Mouse (Mus musculus) hindbrain, embryonic 12.5 days (tissue): ENCODE data around the gene Hoxa4. TPM values are rescaled to one million over a fixed set of nuclear protein-coding genes. Genes with fewer than 3 reads are reported as not detected.

Experiments used
- ATAC-seq: fragments of 200-750 bp; cut with Nextera tagmentation; 2 replicates; pipeline ENCODE4 v1.8.0; 2017; ENCODE audit warnings: moderate TSS enrichment; ENCODE audit not compliant: low FRiP score
- H3K27ac ChIP-seq: fragments of 300-500 bp; sonication (generic); 2 replicates; pipeline ENCODE4 v1.5.1; 2016; ENCODE audit warnings: mild to moderate bottlenecking
- H3K27me3 ChIP-seq: fragments of 300-500 bp; sonication (generic); 2 replicates; pipeline ENCODE4 v1.6.1; 2016; ENCODE audit warnings: mild to moderate bottlenecking
- H3K36me3 ChIP-seq: fragments of 300-500 bp; sonication (generic); 2 replicates; pipeline ENCODE4 v1.6.1; 2016; ENCODE audit warnings: mild to moderate bottlenecking
- H3K4me1 ChIP-seq: fragments of 300-500 bp; sonication (generic); 2 replicates; pipeline ENCODE4 v1.6.1; 2016
- H3K4me2 ChIP-seq: fragments of 300-500 bp; sonication (generic); replicated peaks from 2 replicates; pipeline ENCODE4 v1.6.1; 2016; ENCODE audit warnings: mild to moderate bottlenecking
- H3K4me3 ChIP-seq: fragments of 300-500 bp; sonication (generic); 2 replicates; pipeline ENCODE4 v1.5.1; 2016; ENCODE audit warnings: mild to moderate bottlenecking
- H3K9ac ChIP-seq: fragments of 300-500 bp; sonication (generic); 2 replicates; pipeline ENCODE4 v1.6.1; 2016; ENCODE audit warnings: mild to moderate bottlenecking, moderate library complexity
- H3K9me3 ChIP-seq: fragments of 300-500 bp; sonication (generic); replicated peaks from 2 replicates; pipeline ENCODE4 v1.6.1; 2016; ENCODE audit warnings: mild to moderate bottlenecking
- WGBS: fragments of 180-500 bp; shearing (Covaris S2); methylation state at CpG from one replicate; pipeline ENCODE4 v1.1.7; 2016; 5-methylcytosine and 5-hydroxymethylcytosine counted together
- polyA plus RNA-seq: library from polyadenylated mRNA; unstranded; fragments of >200 nt; fragmentation: Nextera tagmentation; extraction: Ambion mirVana; gene quantifications from 2 replicates; pipeline ENCODE4 v1.2.1, GENCODE M21; 2016

Hoxa4 gene
- polyA plus RNA-seq, 1 experiment from 2014 or later, result 6.9 TPM

DNA sequence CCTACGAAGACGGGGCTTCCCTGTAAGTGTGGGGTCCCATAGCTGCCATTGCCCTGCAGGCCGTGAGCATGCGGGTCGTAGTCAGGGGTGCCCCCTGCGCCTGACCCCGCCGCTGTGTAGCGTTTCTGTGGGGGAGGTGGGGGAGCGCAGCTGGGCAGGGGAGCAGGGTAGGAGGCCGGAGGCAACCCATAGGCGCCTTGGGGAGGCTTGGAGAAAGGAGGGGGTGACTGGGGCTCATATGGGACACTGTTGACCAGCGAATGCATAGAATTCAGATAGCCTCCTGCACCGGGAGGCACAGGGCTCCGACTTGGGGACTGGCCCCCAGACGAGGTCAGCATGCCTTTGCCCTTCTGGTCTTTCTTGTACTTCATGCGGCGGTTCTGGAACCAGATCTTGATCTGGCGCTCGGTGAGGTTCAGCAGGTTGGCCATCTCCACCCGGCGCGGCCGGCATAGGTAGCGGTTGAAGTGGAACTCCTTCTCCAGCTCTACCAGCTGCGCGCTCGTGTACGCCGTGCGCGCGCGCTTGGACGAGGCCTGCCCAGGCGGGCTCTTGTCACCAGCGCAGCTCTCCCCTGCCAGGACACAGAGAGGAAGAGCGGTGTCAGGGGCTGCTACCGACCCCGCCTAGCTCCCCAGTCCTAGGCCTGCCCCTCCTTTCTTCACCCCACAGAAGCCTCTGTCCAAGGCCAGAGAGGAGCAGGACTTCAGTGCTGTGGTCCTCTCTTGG lies 21.2 kb downstream of the Hoxa4 start:
- Histone ChIP-seq H3K9me3 (no peaks in the 10 kb centered on the region), H3K4me2 (peak overlapping the region; percentile 88), H3K4me3 (peak overlapping the region; percentile 66), H3K36me3 (no peaks in the 10 kb centered on the region), H3K27me3 (peaks cover 72% of the 10 kb centered on the region), H3K4me1 (peaks cover 27% of the 10 kb centered on the region), H3K27ac (peak overlapping the region; percentile 99), H3K9ac (peak overlapping the region; percentile 97)
- WGBS, result 1% methylated on average over 40 of the region's 40 CpGs
- ATAC-seq, result 0 out of 2 replicates have a peak, but pooled peaks have one; percentile 5

DNA sequence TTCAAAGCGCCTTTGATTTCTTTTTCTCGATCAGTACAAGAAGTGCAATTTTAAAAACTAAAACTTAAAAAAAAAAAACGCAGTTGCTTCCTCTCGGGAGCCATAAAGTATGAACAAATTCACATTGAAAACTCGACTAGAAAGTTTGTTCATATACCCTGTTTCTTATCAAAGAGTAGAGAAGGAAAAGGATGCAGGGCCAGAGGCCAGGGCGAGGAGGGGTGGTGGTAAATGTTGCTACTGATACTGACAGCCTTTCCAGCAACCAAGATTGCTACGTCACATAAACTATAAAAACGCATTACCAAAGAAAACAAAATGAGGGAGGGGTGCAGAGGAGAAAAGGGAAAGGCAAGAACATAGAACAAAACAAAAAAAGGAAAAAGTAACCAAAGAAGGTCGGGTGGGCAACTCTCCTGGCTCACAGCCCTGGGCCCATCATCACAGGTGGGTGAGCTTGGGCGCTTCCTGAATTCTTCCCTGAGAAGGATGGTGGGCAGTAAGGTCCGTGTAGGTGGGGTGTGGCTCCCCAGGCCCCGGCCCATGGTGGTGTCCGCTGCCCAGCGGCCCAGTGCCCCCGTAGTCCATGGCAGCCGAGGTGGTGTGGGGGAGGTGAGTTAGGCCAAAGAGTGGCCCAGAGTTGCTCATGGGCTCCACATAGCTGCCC lies 21.9 kb downstream of the Hoxa4 start:
- H3K27ac ChIP-seq, result peak overlapping the region; percentile 99
- no peak for ATAC-seq
- H3K4me2 ChIP-seq, result peak overlapping the region; percentile 88
- peaks cover 27% of the 10 kb centered on the region for H3K4me1 ChIP-seq
- no peaks in the 10 kb centered on the region for H3K36me3 ChIP-seq
- H3K4me3 ChIP-seq, result peak overlapping the region; percentile 66
- peaks cover 71% of the 10 kb centered on the region for H3K27me3 ChIP-seq
- peak overlapping the region; percentile 97 for H3K9ac ChIP-seq
- WGBS, result 6% methylated on average over 16 of the region's 16 CpGs
- no peaks in the 10 kb centered on the region for H3K9me3 ChIP-seq

DNA sequence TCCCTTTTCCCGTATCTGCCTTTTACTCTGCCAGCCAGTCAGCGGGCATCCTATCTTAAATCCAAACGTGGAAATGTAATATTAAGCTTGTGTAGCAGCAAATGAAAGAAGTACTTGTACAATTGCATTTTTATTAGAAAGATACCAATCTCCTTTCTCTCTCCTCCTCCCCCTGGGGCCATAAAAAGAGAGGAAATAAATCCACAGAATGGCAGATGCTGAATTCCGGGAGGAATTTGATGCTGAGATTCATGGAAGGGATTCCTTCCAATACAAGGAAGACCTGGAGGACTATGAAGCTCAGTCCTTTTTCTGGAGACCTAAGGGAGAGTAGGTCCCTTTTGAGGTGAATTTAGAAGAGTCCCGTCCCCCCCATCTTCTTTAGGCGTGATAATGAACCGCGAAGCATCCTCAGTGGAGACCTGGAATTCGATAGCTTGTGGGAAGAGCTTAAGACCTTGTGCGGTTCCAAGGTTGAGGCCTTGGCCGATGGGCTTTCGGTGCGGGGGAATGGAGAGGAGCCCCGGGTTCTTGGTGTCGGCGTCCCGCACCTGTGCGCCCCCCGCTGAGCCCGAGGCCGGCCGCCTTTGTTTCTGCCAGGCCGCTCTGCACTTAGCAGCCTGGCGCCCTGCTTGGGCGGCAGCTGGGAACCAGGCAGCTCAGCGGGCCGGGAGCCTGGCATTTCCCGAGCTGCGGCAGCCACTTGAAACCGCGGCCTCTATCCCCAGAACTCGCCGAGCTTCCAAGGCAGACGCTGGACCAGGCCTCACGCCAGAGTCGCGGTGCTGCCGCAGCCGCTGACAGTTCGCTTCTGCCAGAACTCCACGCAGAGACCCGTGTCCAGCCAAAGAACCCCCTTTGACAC lies 23.1 kb downstream of the Hoxa4 start:
- H3K9me3 ChIP-seq, result no peaks in the 10 kb centered on the region
- no peak for ATAC-seq
- H3K4me1 ChIP-seq, result peaks cover 27% of the 10 kb centered on the region
- H3K9ac ChIP-seq, result peak overlapping the region; percentile 97
- H3K4me3 ChIP-seq, result peak overlapping the region; percentile 66
- H3K27ac ChIP-seq, result peak overlapping the region; percentile 99
- H3K27me3 ChIP-seq, result peaks cover 72% of the 10 kb centered on the region
- peak overlapping the region; percentile 88 for H3K4me2 ChIP-seq
- whole genome bisulfite sequencing, result under 1% methylated on average over 41 of the region's 42 CpGs
- no peaks in the 10 kb centered on the region for H3K36me3 ChIP-seq

DNA sequence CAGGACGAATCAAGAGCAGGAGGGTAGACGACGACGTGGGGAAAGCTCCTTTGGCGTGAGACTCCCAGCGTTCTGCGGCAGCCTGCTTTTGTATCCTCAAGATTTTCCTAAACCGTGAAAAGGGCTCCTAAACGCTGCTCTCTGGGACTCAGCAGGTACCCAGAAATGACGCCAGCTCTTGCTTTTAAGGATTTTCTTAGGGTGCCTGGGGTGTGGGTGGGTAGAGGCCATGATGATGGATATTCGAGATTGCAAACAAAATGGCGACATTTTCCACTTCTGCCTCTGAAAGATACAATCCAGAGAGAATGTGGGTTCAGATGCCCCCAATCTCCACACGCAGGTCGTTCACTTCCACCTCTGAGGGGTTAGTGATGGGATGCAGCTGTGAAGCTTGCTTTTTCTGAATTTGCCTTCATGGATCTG lies 23.8 kb downstream of the Hoxa4 start:
- Histone ChIP-seq H3K4me3 (peak overlapping the region; percentile 66), H3K4me2 (peak overlapping the region; percentile 88), H3K27me3 (peaks cover 69% of the 10 kb centered on the region), H3K27ac (peak overlapping the region; percentile 99), H3K4me1 (peaks cover 27% of the 10 kb centered on the region), H3K9ac (peak overlapping the region; percentile 97), H3K9me3 (no peaks in the 10 kb centered on the region), H3K36me3 (no peaks in the 10 kb centered on the region)
- WGBS, result under 1% methylated on average over 14 of the region's 14 CpGs
- no peak for ATAC-seq

DNA sequence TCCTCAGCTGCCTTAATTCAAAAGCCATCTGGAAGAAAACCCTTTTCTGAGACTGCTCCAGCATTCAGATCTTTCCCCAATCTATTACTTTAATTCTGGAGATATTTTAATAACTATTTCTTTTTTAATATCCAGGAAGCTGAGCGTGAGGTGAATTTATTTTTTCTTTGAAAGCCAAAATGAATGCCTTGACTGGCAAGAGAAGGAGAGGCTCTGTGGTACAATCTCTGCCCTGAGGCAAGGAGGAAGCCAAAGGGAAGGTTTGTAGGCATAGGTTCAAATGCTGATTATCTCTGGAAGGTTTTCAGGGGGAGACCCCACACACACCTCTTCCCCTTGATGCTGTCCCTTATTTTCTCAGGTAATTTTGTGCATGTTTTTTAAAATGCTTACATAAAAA lies 24.4 kb downstream of the Hoxa4 start:
- ATAC-seq, result no peak
- peak overlapping the region; percentile 97 for H3K9ac ChIP-seq
- peaks cover 63% of the 10 kb centered on the region for H3K27me3 ChIP-seq
- peak overlapping the region; percentile 88 for H3K4me2 ChIP-seq
- 8% methylated on average over 1 of the region's 1 CpGs for WGBS
- no peaks in the 10 kb centered on the region for H3K36me3 ChIP-seq
- peak overlapping the region; percentile 99 for H3K27ac ChIP-seq
- H3K4me3 ChIP-seq, result peak overlapping the region; percentile 66
- H3K9me3 ChIP-seq, result no peaks in the 10 kb centered on the region
- H3K4me1 ChIP-seq, result peaks cover 23% of the 10 kb centered on the region

DNA sequence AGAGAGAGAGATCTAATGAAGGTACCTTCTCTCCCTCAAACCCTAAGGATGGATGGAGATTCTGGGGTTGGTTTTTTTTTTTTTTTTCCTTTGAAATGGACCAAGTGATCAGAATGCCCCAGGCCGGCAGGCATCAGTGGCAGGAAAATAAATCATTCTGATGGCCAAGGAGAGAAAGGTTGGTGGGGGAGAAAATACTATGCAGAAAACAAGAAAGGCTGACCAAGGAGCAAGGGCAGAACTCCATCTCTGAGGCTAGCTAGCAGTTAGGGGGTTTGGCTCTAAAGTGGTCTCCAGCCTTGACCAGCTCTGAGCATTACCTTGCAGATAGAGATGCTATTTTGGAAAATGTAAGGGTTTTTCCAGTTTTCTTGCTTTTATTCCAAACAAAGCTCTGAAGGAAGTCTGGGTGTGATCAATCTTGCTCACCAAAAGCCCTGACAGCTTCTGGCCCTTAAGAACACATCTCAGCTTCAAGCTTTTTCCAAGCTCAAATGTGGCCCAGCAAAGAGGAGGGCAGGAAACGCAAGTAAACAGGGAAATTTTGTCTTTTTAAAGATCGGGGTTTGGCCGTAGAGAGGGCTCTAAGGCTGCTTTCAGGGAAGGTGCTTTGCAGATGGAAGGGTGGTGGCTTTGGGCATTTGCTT lies 25.0 kb downstream of the Hoxa4 start:
- H3K27me3 ChIP-seq, result peaks cover 57% of the 10 kb centered on the region
- peak overlapping the region; percentile 99 for H3K27ac ChIP-seq
- 4% methylated on average over 4 of the region's 4 CpGs for WGBS
- peaks cover 17% of the 10 kb centered on the region for H3K4me1 ChIP-seq
- H3K4me3 ChIP-seq, result peak overlapping the region; percentile 66
- H3K4me2 ChIP-seq, result peak overlapping the region; percentile 88
- ATAC-seq, result no peak
- peak overlapping the region; percentile 97 for H3K9ac ChIP-seq
- H3K9me3 ChIP-seq, result no peaks in the 10 kb centered on the region
- no peaks in the 10 kb centered on the region for H3K36me3 ChIP-seq

DNA sequence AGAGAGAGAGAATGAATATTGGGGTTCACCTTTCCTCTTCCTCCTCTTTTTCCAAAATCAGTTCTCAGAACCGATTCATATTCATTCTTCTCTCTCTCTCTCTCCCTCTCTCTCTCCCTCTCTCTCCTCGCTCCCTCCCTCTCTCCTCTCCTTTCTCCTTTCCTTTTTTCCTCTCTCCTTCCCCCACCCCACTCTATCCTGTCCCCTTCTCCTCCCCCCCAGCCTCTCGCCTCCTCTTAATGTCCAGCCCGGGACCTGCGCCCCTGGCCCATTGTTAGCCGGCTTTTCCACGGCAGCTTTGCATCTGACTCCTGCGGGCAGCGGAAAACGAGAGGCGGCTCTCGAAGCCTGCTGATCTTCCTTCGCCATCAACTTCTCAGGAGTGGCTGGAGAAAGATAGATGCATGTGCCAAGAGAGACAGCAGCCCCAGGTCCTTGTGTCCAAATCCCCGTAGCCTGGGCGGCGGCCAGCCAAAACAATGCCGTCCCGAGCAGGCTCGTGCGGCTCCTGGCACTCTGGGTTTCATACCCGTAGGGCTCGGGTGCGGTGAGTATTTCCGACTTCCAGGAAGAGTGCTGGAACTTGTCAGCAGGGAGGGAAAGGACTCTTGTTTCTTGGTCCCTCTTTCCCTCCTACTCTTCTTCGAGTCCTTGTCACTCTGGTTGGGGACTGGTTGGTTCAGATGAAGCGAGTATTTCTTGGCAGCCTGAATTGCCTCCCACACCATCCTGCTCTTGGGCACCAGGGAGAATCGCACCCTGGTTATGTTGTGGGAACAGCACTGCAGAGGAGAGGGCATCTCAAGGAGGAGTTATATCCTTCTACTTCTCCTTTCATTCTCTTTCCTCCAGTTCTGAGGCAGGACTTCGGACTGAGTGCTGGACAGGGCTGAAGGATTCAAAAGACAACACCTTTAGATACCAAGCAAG lies 25.8 kb downstream of the Hoxa4 start:
- H3K27ac ChIP-seq, result peak overlapping the region; percentile 99
- peak overlapping the region; percentile 97 for H3K9ac ChIP-seq
- no peak for ATAC-seq
- H3K4me1 ChIP-seq, result peaks cover 8% of the 10 kb centered on the region
- peaks cover 49% of the 10 kb centered on the region for H3K27me3 ChIP-seq
- H3K4me2 ChIP-seq, result peak overlapping the region; percentile 88
- H3K4me3 ChIP-seq, result peak overlapping the region; percentile 66
- H3K9me3 ChIP-seq, result no peaks in the 10 kb centered on the region
- H3K36me3 ChIP-seq, result no peaks in the 10 kb centered on the region
- 1% methylated on average over 28 of the region's 28 CpGs for WGBS

DNA sequence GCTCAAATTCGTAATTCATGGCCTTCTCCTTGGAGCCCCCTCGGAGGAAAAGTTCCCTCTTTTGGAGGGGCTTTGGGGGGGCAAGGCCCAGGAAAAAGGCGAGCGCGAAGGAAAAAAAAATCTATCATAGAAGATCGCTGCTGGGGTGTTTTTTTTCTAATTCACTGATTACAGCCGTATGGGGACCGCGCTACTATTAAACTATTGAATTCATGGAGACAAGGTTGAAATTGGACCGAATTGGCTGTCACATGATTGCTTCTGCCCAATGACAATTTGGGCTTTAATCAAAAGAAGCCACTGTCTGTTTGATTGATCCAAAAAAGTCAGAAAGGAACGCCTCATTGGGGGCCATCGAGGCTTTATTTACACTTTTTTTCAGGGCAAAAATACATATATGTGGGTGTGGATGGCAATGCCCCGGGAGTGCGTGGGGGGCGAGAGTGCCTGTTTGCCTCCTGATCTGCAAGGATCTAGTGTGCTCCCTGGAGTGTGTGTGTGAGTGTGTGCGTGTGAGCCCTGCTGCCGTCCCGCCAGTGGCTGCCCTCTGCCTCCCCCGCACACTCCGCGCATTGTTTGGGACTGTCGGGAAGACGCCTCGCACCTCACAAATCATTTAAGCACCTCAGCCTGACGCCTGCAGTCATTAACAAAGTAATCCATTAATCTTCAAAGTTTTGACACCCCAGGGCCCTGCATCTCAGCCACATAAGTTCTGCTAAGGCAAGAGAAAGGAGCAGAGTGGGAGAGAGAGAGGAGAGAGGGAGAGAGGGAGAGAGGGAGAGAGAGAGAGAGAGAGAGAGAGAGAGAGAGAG lies 26.7 kb downstream of the Hoxa4 start, which contains the start of gene Hoxa2:
Gene Hoxa2 (minus strand): TSS at position 206 of the 815 bp plus-strand sequence.
- peak within 1 kb of the TSS; percentile 88 for H3K4me2 ChIP-seq
- H3K4me1 ChIP-seq, result peaks cover 7% of the 10 kb centered on the region
- peak within 1 kb of the TSS; percentile 99 for H3K27ac ChIP-seq
- peak within 1 kb of the TSS; percentile 97 for H3K9ac ChIP-seq
- no peaks in the 10 kb centered on the region for H3K36me3 ChIP-seq
- H3K4me3 ChIP-seq, result peak within 1 kb of the TSS; percentile 66
- no peaks in the 10 kb centered on the region for H3K9me3 ChIP-seq
- peak; percentile 77 for ATAC-seq
- H3K27me3 ChIP-seq, result peaks cover 49% of the 10 kb centered on the region
- under 1% methylated on average over 25 of the region's 25 CpGs for WGBS

DNA sequence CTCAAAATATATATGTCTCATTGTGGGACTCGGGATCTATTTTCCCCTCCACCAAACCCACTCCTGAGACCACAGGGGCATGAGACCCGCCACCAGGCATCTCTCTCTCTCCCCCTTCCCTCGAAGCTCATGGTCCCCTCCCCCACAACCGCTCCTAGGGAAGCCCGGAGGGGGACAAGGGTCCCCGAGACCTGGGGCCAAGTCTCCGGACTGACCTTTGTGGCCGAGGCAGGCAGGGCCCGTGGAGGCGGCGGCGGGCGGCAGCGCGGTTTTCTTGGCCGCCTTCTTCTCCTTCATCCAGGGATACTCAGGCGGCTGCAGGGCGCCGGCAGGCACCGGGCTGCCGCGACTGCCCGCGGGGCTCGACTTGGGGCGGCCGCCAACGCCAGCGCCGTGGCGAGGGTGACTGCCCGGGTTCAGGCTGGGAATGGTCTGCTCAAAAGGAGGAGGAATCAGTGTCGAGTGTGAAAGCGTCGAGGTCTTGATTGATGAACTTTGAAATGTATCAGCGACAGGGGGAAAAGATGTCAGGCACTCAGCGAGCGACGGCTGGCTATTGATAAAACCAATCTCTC lies 27.4 kb downstream of the Hoxa4 start:
- H3K27ac ChIP-seq, result peak overlapping the region; percentile 99
- H3K9me3 ChIP-seq, result no peaks in the 10 kb centered on the region
- no peak for ATAC-seq
- H3K27me3 ChIP-seq, result peaks cover 51% of the 10 kb centered on the region
- H3K4me1 ChIP-seq, result peaks cover 12% of the 10 kb centered on the region
- H3K4me3 ChIP-seq, result peak overlapping the region; percentile 66
- H3K36me3 ChIP-seq, result no peaks in the 10 kb centered on the region
- WGBS, result under 1% methylated on average over 39 of the region's 39 CpGs
- H3K4me2 ChIP-seq, result peak overlapping the region; percentile 88
- H3K9ac ChIP-seq, result peak overlapping the region; percentile 97

DNA sequence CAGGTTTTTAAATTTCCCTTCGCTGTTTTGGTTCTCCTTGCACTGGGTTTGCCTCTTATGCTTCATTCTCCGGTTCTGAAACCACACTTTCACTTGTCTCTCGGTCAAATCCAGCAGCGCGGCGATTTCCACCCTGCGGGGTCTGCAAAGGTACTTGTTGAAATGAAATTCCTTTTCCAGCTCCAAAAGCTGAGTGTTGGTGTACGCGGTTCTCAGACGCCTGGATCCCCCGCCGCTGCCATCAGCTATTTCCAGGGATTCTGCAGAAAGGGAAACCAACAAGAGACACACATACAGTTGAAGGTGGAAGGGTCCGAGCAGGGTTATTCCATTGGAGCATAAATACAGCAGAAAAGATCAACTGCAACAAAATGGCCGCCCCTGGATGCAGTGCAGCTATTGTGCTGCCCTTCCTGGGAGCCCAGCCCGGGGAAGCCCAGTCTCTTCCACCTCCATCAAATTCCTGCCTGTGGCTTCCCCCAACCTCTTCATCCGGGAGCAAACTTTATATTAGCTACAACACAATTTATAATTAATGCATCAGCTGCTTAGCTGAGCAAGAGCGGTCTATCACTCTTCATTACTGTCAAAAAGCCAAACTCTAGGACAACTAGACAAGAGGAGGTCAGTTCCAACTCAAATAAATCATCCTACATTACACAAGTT lies 28.1 kb downstream of the Hoxa4 start:
- Histone ChIP-seq H3K4me1 (peaks cover 15% of the 10 kb centered on the region), H3K36me3 (no peaks in the 10 kb centered on the region), H3K27me3 (peaks cover 56% of the 10 kb centered on the region), H3K9ac (peak overlapping the region; percentile 97), H3K4me2 (peak overlapping the region; percentile 88), H3K9me3 (no peaks in the 10 kb centered on the region), H3K27ac (peak overlapping the region; percentile 99), H3K4me3 (peak overlapping the region; percentile 66)
- ATAC-seq, result no peak
- 2% methylated on average over 17 of the region's 17 CpGs for WGBS
